Mouse (Mus musculus) spleen, postnatal 10 days (tissue): ENCODE results near the gene Zdhhc22.

Source experiments
- DNase-seq, 2 experiments: peaks; one replicate each; pipeline ENCODE4 v3.0.0; 2021 to 2022; ENCODE audit warnings: low spot score in 2 of 2

Gene Zdhhc22

DNA sequence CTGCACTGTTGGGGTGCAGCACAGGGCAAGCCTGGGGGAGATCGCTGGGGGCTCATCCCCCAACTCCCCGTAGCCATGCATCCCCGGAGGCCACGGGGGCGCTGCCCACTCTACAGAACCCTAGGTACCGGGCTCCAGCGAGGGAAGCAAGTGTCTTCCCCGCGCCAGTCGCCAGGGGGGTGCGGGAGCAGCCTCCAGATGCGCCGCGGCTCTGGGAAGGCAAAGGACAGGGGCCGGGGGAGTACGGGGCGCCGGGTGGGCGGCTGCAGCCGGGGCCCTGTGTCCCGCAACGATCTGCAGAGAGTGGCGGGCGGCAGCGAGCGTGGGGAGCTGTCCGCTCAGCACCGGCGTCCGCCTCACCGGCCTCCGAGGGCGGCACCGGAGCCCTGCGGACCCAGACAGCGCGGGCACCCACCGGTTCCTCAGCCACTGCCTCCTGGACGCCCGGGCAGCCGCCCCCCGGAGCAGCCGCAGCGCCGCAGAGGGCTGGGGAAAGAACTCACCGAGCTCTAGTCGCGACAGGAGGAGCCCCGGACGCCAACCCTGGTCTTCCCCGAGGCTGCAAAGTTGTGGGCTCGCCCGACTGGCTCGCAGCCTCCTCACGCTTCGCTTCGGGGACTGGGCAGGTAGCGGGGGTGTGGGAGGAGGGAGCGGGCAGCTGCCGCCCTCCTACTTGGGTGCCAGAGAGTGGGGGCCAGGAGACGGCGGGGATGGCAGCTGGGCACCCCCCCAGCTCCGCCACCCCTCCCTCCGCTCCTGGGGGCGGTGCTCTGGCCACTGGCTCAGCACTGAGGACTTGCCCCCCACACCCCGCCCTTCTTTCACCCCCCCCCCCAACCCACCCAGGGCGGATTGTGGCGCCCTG is at the start of gene Zdhhc22:
Zdhhc22 (minus strand) TSS at position 541 of the 865 bp plus-strand sequence.
- peak in 1 of 2 experiments; percentile 32 for DNase-seq

DNA sequence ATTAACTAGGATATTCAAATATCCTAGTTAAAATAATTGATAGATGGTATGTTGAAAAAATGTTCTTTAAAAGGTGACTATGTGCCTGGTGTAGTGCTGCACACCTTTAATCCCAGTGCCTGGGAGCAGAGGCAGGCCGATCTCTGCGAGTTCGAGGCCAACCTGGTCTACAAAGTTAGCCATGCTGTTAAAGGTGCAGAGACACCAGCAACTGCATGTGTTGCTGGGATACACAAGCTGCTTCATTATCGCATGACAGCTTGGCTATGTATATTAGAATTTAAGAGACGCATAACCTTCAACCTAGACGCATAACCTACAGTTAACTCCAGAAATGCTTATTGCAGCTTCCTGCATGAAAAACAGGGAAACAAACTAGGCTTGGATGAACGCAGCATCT is 46.4 kb upstream of the Zdhhc22 start:
- no peak for DNase-seq

DNA sequence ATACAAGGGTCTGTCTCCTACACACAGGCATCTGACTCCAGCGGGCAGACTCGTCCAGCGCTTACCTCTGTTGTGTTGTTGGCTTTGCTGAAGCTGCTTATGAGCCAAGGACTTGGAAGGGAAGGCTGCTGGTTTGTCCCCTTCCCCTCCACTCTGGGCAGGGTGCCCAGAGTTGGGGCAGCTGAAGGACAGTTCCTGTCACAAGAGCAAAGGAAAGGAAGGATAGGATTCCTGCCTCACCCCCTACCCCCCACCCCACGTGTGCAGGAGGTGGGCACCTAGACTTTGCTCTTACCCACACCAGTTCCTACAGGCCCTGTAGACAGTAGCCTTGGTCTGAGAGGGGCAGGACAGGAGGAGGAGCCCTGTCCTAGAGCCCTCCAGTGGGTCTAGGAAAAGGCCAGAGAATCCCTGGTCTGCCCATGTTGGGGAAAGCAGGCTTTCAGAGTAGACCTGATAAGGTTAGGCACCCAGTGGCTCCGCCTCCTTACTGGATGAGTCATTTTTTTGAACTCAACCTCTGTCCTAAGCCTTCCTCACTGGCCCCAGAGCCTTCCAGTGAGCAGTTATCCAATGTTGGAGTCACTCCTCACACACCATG is 41.0 kb upstream of the Zdhhc22 start:
- no peak for DNase-seq

DNA sequence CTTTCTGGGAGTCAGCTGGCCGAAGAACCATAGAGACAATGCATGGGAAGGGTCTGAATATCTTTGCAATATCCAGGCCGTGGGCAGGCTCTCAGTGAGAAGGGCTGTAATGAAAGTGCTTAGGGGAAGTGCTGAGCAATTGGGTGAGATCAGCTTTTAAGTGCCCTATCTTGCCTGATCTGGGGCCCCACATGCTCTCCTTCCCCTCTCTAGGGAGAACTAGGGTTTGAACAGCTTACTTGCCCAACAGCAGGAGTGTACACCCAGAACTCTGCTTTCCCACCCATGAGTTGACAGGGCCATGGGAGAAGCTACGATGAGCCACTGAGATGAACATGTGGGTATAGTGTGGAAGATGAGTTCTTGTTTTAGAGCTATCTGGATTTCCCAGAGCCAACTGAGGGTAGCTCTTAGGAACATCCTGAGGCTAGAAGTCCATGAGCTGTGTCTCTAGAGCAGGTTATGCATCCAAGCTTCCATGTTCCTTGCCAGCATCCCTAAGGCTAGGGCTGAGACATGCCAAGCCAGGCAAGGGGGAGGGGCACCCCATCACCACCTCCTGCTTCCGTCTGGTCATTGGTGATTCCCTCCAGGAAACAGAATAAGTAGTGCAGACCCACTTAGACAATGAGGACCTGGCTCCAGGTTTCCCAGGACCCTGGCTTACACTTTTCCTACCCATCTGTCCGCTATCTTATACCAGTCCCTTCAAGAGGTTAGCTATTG is 39.2 kb upstream of the Zdhhc22 start:
- no peak for DNase-seq

DNA sequence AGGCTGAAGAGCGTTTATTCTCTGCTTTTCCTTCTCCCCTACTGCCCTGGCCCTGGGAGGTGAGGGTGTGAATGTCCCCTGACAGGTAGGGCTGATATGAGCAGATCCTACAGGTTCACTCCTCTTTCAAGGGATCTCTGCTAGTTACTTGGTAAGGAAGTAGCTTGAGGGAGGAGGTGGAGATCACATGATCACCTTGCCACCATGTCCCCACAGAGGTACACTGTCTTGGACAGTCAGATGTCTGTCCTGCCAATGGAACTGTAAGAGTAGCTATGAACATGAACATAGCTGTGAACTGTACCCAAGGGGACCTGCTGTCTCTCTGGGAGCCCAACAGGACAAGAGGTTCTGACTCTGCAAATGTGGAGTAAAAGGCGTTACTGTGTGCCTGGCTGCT is 37.8 kb upstream of the Zdhhc22 start:
- DNase-seq: no peak

DNA sequence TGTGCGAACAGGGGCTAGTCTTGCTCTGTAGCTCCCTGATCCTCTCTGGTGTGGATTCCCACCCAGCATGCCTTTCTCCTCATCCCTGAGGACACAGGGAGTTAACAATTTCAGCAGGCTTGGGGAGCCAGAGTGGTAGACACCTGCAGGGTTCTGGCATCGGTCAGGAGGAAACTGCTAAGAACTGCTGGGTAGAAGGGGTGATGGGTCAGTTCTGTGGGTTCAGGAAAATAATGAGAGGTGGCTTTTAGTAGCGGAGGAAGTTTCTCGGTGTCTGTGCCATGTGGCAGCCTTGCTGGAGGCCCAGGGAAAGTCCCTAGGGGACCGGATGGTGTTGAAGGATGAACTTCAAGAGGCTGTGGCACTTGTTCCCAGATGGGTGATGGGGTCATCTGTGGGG is 37.2 kb upstream of the Zdhhc22 start:
- no peak for DNase-seq

DNA sequence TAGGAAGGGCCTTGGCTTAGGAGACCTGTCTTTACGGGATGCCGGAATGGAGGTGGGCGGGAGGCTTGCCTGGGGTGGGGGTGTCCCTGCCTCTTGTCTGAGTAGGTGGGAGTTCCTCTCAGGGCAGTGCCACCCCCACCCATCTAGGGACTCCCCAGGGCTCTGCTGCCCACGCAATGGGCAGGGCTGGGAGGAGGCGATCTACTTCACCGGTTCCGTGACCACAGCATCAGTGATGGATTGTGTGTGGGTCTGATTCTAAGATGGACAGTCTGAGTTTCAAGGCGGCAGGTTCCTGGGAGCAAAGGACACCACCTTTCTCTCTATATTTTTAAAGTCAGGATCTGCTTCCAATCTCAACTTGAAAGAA is 36.6 kb upstream of the Zdhhc22 start:
- DNase-seq: no peak

DNA sequence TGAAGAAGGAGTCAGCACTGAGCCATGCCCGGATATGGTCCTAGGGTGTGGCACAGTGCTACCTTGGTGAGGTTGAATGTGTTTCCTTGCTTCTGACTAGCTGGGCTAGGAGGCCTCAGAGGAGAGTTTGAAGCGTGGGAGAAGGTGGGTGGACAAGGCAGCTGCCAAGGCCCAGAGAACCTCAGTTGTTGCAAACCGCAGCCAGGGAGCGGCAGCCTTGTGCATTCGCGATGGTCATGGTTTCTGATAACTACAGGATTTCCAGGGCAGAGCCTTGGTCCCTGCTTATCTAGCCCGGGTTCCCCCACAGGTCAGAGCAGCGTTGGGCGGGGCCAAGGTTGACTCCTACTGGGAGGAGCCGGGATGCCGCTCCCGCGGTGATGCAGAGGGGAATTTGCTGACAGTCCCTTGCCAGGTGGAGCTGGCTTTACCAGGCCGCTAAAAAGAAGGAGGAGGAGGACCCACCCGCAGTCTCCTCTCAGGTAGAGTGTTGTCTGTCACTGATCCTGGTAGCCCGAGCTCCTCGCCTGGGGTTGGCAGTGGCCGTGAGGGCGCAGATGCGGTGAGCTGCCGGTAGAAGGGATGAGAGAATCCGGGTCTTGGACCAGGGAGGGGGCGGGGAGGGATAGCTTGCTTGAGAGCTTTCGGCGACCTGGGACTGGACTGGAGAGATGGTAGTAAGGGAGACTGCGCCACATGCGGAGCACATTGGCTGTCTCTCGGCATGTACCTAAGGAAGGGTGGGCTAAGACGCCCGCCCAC is 36.1 kb upstream of the Zdhhc22 start:
- no peak for DNase-seq

DNA sequence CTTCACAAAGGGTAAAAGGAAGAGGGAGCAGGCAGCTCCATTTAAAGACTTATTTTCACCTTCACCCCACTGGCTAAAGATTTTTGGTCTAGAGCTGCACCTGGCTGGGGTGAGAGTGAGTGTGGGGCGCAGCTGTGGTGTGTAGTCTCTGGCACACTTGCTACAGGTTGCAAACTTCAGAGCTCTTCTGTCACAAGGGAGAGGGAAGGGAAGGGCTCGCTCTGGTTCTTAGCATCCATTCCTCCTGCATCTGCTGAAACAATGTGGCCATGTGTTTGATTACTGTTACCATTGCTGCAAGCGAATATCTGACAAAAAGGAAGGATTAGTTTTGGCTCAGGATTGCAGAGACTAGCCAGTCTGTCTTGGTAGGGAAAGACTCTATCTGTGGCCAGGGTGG is 33.2 kb upstream of the Zdhhc22 start:
- no peak for DNase-seq

DNA sequence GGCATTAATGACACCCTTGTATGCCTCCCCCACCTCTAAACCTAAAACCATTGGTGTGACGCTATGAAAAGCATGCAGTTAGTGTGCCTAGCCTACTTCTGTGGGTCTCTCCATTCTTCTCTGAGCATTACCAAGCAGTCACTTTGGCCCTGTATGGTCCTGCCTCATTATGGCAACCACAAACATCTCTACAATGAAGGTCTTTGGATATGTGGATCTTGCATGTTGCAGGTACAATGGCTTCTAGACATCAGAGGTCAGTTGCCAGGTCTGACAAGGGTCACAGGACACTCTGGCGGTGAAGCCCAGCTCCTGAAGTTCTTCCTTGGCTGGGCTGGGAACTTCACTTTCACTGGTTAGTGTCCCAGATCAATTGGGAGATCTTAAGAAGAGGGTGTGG is 31.8 kb upstream of the Zdhhc22 start:
- DNase-seq: no peak

DNA sequence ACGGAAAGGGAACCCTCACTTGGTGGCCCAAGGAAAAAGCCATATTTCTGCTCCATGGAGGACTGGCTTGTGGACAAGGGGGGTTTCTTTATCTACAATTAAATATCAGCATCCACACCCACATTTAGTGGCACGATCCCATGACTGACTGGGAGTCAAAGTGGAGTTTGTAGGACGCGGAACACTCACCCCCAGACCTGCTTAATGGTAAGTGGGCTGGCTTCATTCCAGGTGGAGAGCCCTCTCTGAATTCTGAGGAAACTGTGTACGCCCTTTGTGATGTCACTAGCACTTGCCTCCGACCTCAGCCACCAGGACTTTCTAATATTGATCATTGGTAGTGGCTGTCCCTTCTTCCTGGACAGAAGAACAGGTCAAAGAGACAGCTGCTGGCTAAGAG is 30.8 kb upstream of the Zdhhc22 start, which contains the start of gene Tmem63c:
Tmem63c (plus strand) TSS at position 301 of the 400 bp plus-strand sequence.
- DNase-seq: no peak

DNA sequence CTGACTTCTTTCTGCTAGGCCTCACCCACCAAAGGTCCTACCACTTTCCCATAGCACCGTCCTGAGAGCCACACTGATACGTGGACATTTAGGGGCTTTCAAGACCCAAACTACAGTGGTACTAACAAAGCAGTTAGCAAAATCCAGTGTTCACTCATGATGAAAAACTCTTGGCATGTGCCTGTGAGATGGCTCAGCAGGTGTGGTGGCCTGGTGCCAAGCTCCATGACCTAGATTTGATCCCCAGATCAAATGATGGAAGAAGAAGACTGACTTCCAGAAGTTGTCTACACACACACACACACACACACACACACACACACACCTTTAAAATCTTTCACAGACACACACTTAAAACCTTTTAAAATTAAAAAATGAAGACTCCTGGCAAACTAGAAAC is 28.5 kb upstream of the Zdhhc22 start:
- DNase-seq: no peak

DNA sequence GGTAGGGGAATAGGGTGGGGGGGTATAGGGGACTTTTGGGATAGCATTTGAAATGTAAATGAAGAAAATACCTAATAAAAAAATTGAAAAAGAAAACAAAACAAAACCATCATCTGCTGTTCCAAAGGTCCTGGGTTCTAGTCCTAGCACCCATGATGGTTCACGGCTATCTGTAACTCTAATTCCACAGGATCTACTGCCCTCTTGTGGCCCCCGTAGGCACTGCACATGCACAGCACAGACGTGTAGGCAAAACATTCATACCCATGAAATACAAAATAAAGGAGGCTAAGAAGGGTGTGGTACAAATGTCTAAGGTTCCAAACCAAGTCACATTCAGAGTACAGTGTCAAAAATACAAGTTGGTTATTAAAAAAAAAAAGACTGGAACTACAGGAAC is 26.8 kb upstream of the Zdhhc22 start:
- DNase-seq: peak; percentile 28 to 70

DNA sequence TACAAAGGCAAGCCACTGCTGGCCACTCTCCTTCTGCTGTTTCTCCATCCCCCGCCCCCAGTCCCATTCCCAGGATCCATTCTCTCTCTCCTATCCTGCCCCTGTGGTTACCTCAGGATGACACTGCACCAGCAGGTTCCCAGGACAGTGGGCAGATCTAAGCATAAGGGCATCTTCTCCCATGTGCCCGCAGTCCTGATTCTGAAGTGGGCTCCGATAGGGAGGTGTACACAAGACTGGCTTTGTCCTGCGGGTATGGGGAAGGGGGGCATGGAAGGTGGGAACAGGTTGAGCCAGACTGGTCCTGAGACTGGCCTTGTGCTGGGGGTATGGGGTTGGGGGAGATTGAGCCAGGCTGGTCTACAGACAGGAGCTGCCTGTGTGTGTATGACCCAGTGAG is 14.4 kb upstream of the Zdhhc22 start:
- no peak for DNase-seq

DNA sequence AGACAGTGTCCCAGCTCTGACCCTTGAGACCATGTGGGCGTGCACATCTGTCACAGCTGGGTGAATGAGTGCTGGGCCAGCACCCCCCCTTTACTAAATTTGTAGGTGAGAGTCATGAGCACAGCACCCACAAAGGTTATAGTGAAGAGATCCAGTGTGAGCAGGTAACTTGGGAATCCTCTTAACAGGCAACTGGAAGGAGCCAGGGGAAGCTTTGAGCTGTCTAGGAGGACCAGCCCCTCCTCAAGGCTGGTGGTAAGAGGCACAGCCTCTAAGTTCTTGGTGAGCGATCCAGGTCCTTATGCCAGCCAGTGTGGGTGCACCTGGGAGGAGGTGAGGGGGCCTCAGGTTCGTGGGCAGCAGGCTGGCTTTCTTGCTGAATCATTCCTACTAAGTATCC is 13.4 kb upstream of the Zdhhc22 start:
- DNase-seq: no peak

DNA sequence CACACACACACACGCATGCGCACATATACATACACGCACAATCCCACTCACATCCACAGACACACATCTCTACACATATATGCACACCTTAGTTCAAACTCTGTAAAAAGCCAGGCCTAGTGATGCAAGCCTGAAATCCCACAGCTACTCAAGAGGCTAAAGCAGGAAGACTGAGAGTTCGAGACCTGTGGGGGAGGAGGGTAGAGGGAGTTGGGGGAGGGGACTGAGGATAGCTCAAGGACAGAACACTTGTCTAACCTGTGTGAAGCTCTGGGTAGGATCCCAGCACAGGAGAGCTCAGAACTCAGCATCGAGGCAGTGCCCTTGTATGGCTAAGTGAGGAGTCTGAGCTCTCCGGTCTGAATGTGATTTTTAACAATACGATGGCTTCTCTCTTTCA is 12.6 kb upstream of the Zdhhc22 start:
- DNase-seq: no peak

DNA sequence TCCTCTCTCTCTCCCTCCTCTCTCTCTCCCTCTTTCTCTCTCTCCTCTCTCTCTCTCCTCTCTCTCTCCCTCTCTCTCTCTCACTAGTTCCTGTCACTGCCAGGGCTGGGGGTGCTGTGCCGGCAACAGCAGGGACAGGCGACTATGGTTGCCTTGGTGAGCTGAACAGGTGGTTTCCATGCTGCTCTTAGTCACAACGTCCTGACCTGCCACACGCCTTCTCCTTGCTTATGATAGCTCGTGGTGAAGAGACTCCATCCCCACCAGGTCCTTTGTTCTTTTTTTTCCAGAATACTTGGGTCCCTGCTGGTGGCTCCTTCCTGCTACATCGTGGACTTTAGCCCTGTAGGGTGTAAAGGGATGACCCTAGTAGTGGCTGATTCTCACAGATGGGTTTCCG is 12.0 kb upstream of the Zdhhc22 start:
- DNase-seq: no peak

DNA sequence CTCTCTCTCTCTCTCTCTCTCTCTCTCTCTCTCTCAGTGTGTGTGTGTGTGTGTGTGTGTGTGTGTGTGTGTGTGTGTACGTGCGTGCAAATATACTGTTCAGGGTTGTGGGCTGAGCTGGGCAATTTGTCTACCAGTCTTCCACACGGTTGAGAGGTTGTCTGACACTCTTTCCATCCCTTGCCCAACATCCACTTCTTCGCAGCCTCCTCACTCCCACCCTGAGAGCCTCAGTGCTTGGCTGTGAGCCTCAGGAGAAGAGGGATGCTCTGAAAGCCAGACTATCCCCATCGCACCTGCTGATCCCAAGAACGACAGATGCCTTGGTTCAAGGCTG is 10.6 kb upstream of the Zdhhc22 start:
- no peak for DNase-seq

DNA sequence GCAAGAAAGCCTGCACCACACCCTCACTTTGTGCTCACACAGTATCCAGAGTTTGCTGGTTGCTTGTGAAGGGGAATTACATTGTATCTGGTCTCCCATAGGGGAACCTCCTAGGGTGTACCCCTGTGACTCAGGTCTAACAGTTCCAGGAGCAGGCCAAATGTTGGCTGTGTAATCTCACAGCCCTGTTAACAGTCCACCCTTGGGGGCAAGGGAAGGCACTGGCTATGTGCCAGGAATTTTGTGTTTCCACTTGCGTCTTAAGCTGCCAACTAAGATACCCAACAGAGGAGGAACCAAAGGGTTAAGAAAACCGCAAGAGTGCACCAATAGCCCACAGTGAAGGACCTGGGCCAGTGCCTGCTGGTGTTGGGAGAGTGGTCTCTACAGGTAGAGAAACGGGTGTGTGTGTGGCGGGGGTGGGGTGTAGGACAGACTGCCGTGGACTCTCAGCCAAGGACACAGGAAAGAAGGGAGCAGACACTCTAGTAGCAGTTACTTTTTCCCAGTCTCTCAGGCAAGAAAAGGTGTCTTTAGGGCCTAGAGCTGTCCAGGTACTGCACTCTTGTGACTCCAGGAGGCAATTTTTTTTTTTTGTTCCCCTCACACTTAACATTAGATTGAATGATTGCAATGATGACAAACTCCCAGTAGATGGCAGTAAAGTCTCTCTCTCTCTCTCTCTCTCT is 10.1 kb upstream of the Zdhhc22 start:
- DNase-seq: no peak

DNA sequence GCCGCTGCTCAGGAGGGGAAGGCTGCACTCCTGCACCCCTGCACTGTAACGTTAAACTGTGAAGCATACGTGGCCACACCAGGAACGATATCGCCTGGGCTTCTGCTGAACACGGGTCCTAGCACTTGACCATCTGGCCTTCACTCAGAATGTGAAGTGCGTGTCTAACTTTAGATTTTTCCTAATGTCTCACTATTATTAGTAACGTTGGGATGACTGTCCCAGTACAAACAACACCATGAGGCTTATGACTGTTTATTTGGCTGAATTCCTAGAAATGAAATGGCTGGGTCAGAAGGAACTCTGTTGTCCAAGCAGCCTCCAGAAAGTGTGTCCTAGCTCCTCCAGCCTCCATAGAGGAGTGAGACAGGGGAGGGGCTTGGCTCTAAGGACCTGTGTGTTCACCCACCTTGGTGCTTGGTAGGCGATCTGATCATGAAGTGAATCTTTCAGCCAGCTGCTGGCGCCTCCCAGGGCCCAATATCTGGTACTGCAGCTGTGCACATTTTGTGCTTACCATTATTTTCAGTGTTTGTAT is 9.1 kb upstream of the Zdhhc22 start:
- no peak for DNase-seq

DNA sequence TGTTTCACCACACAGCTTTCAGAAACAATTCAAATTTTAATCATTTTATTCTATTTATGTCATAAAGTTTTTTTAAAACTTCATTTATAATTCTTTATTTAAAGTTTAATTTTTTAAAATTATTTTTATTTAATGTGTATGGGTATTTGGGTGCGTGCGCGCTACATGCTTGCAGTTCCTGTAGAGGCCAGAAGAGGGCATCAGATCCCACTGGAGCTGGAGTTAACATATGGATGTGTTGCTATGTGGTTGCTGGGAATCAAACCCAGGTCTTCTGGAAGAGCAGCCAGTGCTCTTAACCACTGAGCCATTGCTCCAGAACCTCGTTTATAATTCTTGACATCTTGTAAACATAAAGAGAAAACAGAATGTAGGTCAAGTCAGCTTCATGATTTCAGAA is 8.5 kb upstream of the Zdhhc22 start:
- no peak for DNase-seq
